Mouse (Mus musculus): ENCODE measurements around the gene Rps16.

The Rps16 gene

GRCm38 (mm10) chr7:28348601-28349000, 1.9 kb upstream of the Rps16 start:
- DNase-seq: no peak

GRCm38 (mm10) chr7:28351676-28352191, 1.3 kb downstream of the Rps16 start:
- no peak for DNase-seq

- DNase-seq: peak in 1 of 2 experiments; percentile 17
Measured at GRCm38 (mm10) chr7:28353267-28353666, 2.8 kb downstream of the Rps16 start.

- no peak for DNase-seq
Measured at GRCm38 (mm10) chr7:28354113-28354581, 3.7 kb downstream of the Rps16 start.

GRCm38 (mm10) chr7:28354596-28354995, 4.1 kb downstream of the Rps16 start:
- no peak for DNase-seq

GRCm38 (mm10) chr7:28355221-28355620, 4.8 kb downstream of the Rps16 start:
- DNase-seq: no peak

GRCm38 (mm10) chr7:28356981-28357380, 6.5 kb downstream of the Rps16 start:
- peak; percentile 58 to 70 for DNase-seq

GRCm38 (mm10) chr7:28357984-28358383, 7.5 kb downstream of the Rps16 start:
- DNase-seq: peak in 1 of 2 experiments; percentile 27

- no peak for DNase-seq
Measured at GRCm38 (mm10) chr7:28358431-28358830, 8.0 kb downstream of the Rps16 start.

- DNase-seq: peak in 1 of 2 experiments; percentile 14
Measured at GRCm38 (mm10) chr7:28359854-28360253, 9.4 kb downstream of the Rps16 start.

GRCm38 (mm10) chr7:28360291-28360690, 9.8 kb downstream of the Rps16 start:
- no peak for DNase-seq

- DNase-seq: peak in 1 of 2 experiments; percentile 13
Measured at GRCm38 (mm10) chr7:28361647-28362341, 11.3 kb downstream of the Rps16 start.

- no peak for DNase-seq
Measured at GRCm38 (mm10) chr7:28362441-28363060, 12.1 kb downstream of the Rps16 start.

- DNase-seq: no peak
Measured at GRCm38 (mm10) chr7:28367663-28368275, 17.3 kb downstream of the Rps16 start.

- DNase-seq: no peak
Measured at GRCm38 (mm10) chr7:28368276-28368920, 17.9 kb downstream of the Rps16 start.

GRCm38 (mm10) chr7:28370051-28370450, 19.6 kb downstream of the Rps16 start:
- no peak for DNase-seq

GRCm38 (mm10) chr7:28370977-28371513, 20.6 kb downstream of the Rps16 start:
- peak in 1 of 2 experiments; percentile 37 for DNase-seq

- DNase-seq: peak; percentile 66 to 75
Measured at GRCm38 (mm10) chr7:28371514-28371989, 21.1 kb downstream of the Rps16 start.

- DNase-seq: peak; percentile 98 to 100
Measured at GRCm38 (mm10) chr7:28372251-28373108, 22.0 kb downstream of the Rps16 start, which contains the start of gene Plekhg2. TSS of gene Plekhg2 (minus strand) at chr7:28372599.

- DNase-seq: peak; percentile 89 to 90
Measured at GRCm38 (mm10) chr7:28373131-28373581, 22.7 kb downstream of the Rps16 start.

- DNase-seq: peak; percentile 18 to 20
Measured at GRCm38 (mm10) chr7:28373891-28374495, 23.5 kb downstream of the Rps16 start.
